Mouse (Mus musculus) liver, embryonic 14.5 days (tissue): ENCODE measurements at regions not wholly inside any gene's neighbourhood (a gene's known extent, or its start where the extent isn't known, plus 50 kb on each side); places are given as distances from the start of the nearest gene placed in this dataset.

Experiments used
- ATAC-seq: fragments of 200-750 bp; cut with Nextera tagmentation; 2 replicates; pipeline ENCODE4 v1.8.0; 2017; ENCODE audit warnings: moderate number of reproducible peaks, mild to moderate bottlenecking, moderate library complexity; ENCODE audit not compliant: insufficient read depth
- DNase-seq, 3 experiments: peaks; one replicate each; pipeline ENCODE4 v3.0.0-alpha.2; 2012 to 2013; ENCODE audit warnings: low read depth in 3 of 3, low spot score in 3 of 3
- H3K27ac ChIP-seq: fragments of 300-500 bp; sonication (generic); 2 replicates; pipeline ENCODE4 v1.5.1; 2014; ENCODE audit warnings: moderate library complexity, mild to moderate bottlenecking, control low read depth, inconsistent platforms
- H3K27me3 ChIP-seq: fragments of 300-500 bp; sonication (generic); 2 replicates; pipeline ENCODE4 v1.6.1; 2014; ENCODE audit warnings: mild to moderate bottlenecking, low read length, moderate library complexity; ENCODE audit not compliant: control insufficient read depth, insufficient read depth
- H3K36me3 ChIP-seq: fragments of 300-500 bp; sonication (generic); replicated peaks from 2 replicates; pipeline ENCODE4 v1.6.1; 2014; ENCODE audit warnings: low read depth; ENCODE audit not compliant: control insufficient read depth, insufficient read depth
- H3K4me1 ChIP-seq, 2 experiments: fragments of 200-500 bp in 1 of 2; fragments of 300-500 bp in 1 of 2; sonication (generic) in 1 of 2; replicated peaks; 2 replicates each; pipeline ENCODE4 v1.6.1; 2012 to 2014; ENCODE audit warnings: antibody characterized with exemption in 1 of 2, inconsistent platforms in 1 of 2, low read length in 1 of 2; ENCODE audit not compliant: control insufficient read depth in 2 of 2, insufficient read depth in 2 of 2
- H3K4me2 ChIP-seq: fragments of 300-500 bp; sonication (generic); 2 replicates; pipeline ENCODE4 v1.6.1; 2014; ENCODE audit warnings: low read depth, mild to moderate bottlenecking, control low read depth, moderate library complexity
- H3K4me3 ChIP-seq, 2 experiments: fragments of 200-500 bp in 1 of 2; fragments of 300-500 bp in 1 of 2; sonication (generic) in 1 of 2; 2 replicates each; pipeline ENCODE4 v1.5.1; 2012 to 2014; ENCODE audit warnings: low read depth in 2 of 2, low read length in 2 of 2, mild to moderate bottlenecking in 2 of 2, control low read depth in 1 of 2, inconsistent platforms in 1 of 2, moderate library complexity in 1 of 2; ENCODE audit not compliant: insufficient read depth in 1 of 2
- H3K9ac ChIP-seq: fragments of 300-500 bp; sonication (generic); replicated peaks from 2 replicates; pipeline ENCODE4 v1.6.1; 2014; ENCODE audit warnings: mild to moderate bottlenecking, control low read depth, moderate library complexity
- H3K9me3 ChIP-seq: fragments of 300-500 bp; sonication (generic); 2 replicates; pipeline ENCODE4 v1.6.1; 2016; ENCODE audit warnings: low read length, mixed read lengths; ENCODE audit not compliant: control insufficient read depth
- CTCF ChIP-seq: IDR thresholded peaks from 2 replicates; pipeline ENCODE4 v1.5.1; 2016; ENCODE audit warnings: antibody characterized with exemption, low read depth, control low read depth
- EP300 ChIP-seq: IDR thresholded peaks from 2 replicates; pipeline ENCODE4 v1.6.1; 2016; ENCODE audit warnings: antibody characterized with exemption, low read depth
- WGBS: fragments of 180-500 bp; shearing (Covaris S2); extraction: QIAGEN DNeasy Blood & Tissue Kit; methylation state at CpG from one replicate; pipeline ENCODE4 v1.1.7; 2014; ENCODE audit not compliant: insufficient replicate concordance; 5-methylcytosine and 5-hydroxymethylcytosine counted together

DNA sequence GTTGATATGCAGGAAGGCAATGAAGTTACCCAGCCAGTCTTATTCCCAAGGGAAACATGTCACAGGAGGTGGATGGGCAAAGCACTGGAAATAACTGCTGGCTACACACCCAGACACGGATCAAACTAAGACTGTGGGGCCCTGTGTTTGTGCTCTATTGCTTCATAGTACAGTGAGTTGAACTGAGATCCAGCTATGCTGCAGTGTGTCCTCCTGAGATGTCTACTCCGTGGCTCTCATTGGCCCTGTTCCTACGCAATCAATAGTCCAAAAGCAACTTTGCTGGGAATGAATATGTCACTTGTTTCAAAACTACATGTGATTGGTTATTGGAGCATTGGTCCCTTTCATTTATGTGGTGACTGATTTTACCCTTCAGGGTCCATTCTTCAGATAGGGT, 213.8 kb upstream of the Bmp2 start:
- Histone ChIP-seq H3K9ac (no peak overlapping the region), H3K4me1 (no peaks in the 10 kb centered on the region), H3K36me3 (no peaks in the 10 kb centered on the region), H3K27me3 (no peaks in the 10 kb centered on the region), H3K9me3 (no peaks in the 10 kb centered on the region), H3K4me2 (no peak overlapping the region), H3K27ac (no peak overlapping the region), H3K4me3 (no peak overlapping the region)
- 45% methylated on average over 3 of the region's 3 CpGs for WGBS
- DNase-seq (no peak), ATAC-seq (no peak)
- TF ChIP-seq CTCF = no peak
- no peak for TF ChIP-seq EP300

DNA sequence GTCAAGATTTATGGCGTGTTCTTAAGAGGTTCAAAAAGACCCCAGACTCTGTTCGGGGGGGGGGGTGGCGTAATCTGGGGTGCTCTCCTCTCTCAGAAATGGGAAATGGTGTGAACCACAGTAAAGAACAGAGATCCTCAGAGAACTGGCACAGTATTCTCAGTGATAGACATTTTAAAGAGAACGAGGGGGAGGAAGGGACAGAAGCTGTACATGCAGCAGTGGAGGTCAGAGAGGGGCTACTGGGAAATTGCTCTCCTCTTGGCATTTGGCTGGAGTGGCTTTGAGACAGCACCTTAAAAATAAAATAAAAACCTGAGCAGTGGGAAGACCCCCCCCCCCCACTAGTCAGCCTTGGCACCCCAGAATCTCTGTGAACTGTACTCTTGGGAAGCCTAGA, 210.6 kb upstream of the Bmp2 start:
- Histone ChIP-seq H3K9me3 (no peaks in the 10 kb centered on the region), H3K4me1 (no peaks in the 10 kb centered on the region), H3K4me3 (no peak overlapping the region), H3K4me2 (no peak overlapping the region), H3K27me3 (no peaks in the 10 kb centered on the region), H3K27ac (no peak overlapping the region), H3K36me3 (no peaks in the 10 kb centered on the region), H3K9ac (no peak overlapping the region)
- TF ChIP-seq EP300 (no peak), CTCF (no peak)
- DNase-seq (no peak), ATAC-seq (no peak)
- WGBS = 49% methylated on average over 4 of the region's 4 CpGs

DNA sequence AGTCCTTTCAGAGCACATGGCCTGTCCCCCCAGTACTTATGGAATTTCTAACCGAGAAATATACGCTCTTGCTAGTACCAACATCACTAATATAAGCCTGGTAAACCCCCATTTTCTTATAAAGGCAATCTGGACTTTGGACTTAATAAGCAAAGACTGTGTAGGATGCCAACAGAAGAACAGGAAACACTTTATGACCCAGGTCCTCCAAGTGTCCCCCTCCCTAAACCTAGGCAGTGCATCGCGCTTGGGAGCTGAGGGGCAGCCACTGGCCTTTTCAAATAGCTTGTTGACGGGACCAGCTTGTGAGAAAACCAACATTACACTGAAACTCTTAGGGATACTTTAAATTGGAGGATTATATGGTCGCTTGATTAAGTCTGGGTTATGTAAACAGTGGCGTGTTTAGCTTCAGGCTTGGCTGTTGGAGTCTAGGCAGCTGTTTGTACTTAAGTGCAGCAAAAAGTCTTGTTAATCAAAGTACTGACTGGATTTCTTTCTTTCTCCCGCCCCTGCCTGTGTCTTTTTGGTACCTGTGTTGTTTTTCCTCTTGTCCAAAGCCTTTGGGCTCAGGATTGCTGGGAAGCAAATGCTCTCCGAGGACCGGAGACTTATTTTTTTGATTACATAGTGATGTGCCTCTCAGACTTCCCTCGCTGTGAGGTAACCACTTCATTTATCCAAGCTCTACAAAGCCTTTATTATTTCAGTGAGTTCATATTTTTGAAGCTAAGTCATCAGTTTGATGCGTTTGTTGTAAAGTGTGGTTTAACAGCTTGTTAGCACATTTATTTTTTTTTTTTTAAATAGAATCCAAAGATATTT, 205.8 kb upstream of the Bmp2 start:
- H3K9ac ChIP-seq = no peak overlapping the region
- TF ChIP-seq EP300 = no peak
- no peak for TF ChIP-seq CTCF
- WGBS = 50% methylated on average over 12 of the region's 12 CpGs

DNA sequence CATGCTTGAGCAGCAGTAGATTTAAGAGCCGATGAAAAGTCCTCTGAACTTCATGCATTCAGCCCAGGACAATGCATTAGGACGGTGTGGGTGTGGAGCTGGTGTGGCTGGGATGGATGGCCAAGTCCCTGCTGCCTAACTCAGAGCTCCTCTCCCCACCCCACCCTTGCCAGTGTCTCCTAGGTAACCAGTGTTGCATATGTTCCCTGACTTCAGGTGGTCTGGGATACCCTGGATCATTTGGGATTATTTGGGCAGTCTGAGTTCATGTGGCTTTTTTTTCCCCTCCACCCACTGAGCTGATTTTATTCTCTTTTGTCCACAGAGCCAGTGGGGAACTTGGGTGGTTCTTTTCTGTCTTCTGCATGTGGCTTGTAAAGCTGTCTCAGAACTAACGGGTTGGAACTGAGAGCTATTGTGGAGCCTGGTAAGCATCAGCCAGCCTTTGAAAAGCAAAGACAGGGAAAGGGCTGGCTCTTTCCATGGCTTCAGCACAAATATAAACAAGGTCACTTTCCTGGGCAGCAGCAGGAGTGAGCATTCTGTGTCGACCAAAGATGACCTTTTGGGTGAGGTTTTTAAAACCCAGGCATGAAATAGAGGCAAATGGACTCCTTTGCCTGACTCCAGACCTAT, 205.1 kb upstream of the Bmp2 start:
- WGBS = 38% methylated on average over 4 of the region's 4 CpGs
- H3K4me3 ChIP-seq = no peak overlapping the region
- ATAC-seq (no peak), DNase-seq (no peak)
- H3K27me3 ChIP-seq = no peaks in the 10 kb centered on the region
- H3K9ac ChIP-seq = no peak overlapping the region
- H3K36me3 ChIP-seq = no peaks in the 10 kb centered on the region
- no peak for TF ChIP-seq EP300
- no peak for TF ChIP-seq CTCF
- H3K27ac ChIP-seq = no peak overlapping the region
- H3K4me2 ChIP-seq = no peak overlapping the region
- H3K4me1 ChIP-seq = no peaks in the 10 kb centered on the region
- no peaks in the 10 kb centered on the region for H3K9me3 ChIP-seq

More for the DNA sequence above, 205.8 kb upstream of the Bmp2 start:
- Histone ChIP-seq H3K9me3 (no peaks in the 10 kb centered on the region), H3K4me2 (no peak overlapping the region), H3K27me3 (no peaks in the 10 kb centered on the region), H3K27ac (no peak overlapping the region), H3K4me3 (no peak overlapping the region), H3K36me3 (no peaks in the 10 kb centered on the region), H3K4me1 (no peaks in the 10 kb centered on the region)
- ATAC-seq (no peak), DNase-seq (no peak)

DNA sequence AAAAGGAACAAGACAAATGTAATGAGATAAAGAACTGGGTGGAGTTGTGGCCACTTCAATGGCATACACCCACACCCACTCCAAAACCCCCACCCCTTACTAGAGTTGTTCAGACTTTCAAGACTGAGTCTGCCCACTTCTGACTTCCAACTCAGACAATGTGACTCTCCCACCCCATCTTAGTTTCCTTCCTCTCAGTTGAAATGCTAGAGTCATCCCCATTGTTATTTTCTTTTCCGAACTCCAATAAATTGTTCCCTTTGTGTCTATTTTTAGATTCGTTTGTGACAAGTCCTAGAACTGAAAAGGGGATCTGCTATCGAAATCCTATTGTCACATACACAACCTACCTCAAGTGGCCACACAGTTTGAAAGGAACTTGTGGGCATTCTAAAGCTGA, 200.7 kb upstream of the Bmp2 start:
- Histone ChIP-seq H3K9ac (no peak overlapping the region), H3K27me3 (no peaks in the 10 kb centered on the region), H3K9me3 (no peaks in the 10 kb centered on the region), H3K4me2 (no peak overlapping the region), H3K27ac (no peak overlapping the region), H3K36me3 (no peaks in the 10 kb centered on the region), H3K4me3 (no peak overlapping the region), H3K4me1 (no peaks in the 10 kb centered on the region)
- WGBS = 21% methylated on average over 3 of the region's 3 CpGs
- no peak for DNase-seq
- no peak for ATAC-seq
- TF ChIP-seq EP300 (no peak), CTCF (no peak)
